Mouse (Mus musculus) gastrocnemius, adult 2 months (tissue): ENCODE results near the gene Gm2022. TPM values are rescaled to one million over a fixed set of nuclear protein-coding genes. Genes with fewer than 3 reads are reported as not detected.
"Not testable (repeated sequence)": the region's sequence is repeated elsewhere in the genome, so short reads cannot be mapped to it uniquely, and the experiment has no call there.

Source experiments
- DNase-seq: peaks from one replicate; pipeline ENCODE4 v3.0.0; 2022
- H3K27ac ChIP-seq: fragments of 200-600 bp; 2 replicates; pipeline ENCODE4 v1.8.1; 2022; ENCODE audit warnings: mild to moderate bottlenecking
- H3K4me3 ChIP-seq: fragments of 200-600 bp; 2 replicates; pipeline ENCODE4 v1.8.1; 2022; ENCODE audit warnings: mild to moderate bottlenecking, moderate library complexity
- intact Hi-C: fragments of 180-260 bp; cut with DNase I; formaldehyde crosslinking; loops from one replicate; pipeline ENCODE4 v1.15.1; 2025
- long read RNA-seq, 2 experiments: library from polyadenylated mRNA; stranded (forward); transcript quantifications; one replicate each; pipeline ENCODE4 v2.0.0; 2021
- total RNA-seq, 2 experiments: library from RNA; stranded (reverse); gene quantifications; 2 replicates each; pipeline ENCODE4 v1.2.3; 2021

Gm2022 gene
- total RNA-seq, result not detected
- long read RNA-seq, experiment 1, result 0 reads
- long read RNA-seq, experiment 2, result 0 reads

- H3K4me3 ChIP-seq, H3K27ac ChIP-seq, intact Hi-C loops, DNase-seq: not testable (repeated sequence)
Measured at GRCm38 (mm10) chr12:87895070-87895469, at the start of gene Gm2022. Gene Gm2022, plus strand, starts transcription at chr12:87895370.

DNA sequence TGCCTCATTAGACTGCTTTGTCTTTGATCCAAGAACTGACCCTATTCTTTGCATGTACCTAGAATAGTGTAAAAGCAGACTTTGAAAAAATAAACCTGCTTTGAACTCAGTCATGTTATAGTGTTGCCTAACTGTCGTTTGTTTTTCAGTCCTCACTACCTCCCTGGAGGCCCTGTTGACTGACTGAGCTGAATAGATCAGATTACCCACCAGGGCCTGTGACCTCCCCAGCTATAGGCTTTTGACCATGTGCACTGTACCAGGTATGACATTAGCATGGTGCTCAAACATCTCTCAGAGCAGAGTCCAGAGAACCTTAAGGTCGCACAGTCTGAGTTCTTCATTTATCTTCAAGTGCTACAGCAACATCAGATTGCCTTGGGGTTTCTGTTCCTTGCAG, 44.5 kb upstream of the Gm2022 start:
- DNase-seq, intact Hi-C loops, H3K27ac ChIP-seq, H3K4me3 ChIP-seq: not testable (repeated sequence)

GRCm38 (mm10) chr12:87856067-87856466, 39.1 kb upstream of the Gm2022 start:
- intact Hi-C loops, H3K4me3 ChIP-seq, DNase-seq, H3K27ac ChIP-seq: not testable (repeated sequence)

- H3K4me3 ChIP-seq, intact Hi-C loops, H3K27ac ChIP-seq: not testable (repeated sequence)
- peak; percentile 19 for DNase-seq
Measured at GRCm38 (mm10) chr12:87861740-87862692, 33.2 kb upstream of the Gm2022 start.

- intact Hi-C loops, H3K4me3 ChIP-seq, H3K27ac ChIP-seq: not testable (repeated sequence)
- peak; percentile 17 for DNase-seq
Measured at GRCm38 (mm10) chr12:87863638-87864037, 31.5 kb upstream of the Gm2022 start.

DNA sequence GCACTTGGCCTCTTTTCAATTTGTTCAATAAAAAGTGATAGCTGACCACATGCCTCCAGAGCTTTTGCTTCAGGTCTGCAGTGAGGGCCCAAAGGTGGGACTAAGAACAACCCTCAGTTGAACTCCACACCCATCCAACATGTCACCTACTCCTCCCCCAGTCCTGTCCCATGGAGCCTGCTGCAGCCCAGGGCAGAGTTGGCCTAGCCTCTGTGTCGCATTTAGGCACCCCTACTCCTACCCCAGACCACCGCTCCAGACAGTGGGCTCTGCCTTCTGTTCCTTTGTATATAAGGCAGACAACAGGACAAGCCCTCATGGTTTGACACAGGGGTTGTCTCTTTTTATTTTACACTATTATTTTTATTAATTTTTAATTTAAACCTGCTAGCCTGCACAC, 31.1 kb upstream of the Gm2022 start:
- H3K4me3 ChIP-seq, H3K27ac ChIP-seq, DNase-seq, intact Hi-C loops: not testable (repeated sequence)

GRCm38 (mm10) chr12:87873772-87874171, 21.4 kb upstream of the Gm2022 start, which contains the start of gene Gm2016:
Gene Gm2016, plus strand, starts transcription at chr12:87874072.
- intact Hi-C loops, result not testable (repeated sequence)

DNA sequence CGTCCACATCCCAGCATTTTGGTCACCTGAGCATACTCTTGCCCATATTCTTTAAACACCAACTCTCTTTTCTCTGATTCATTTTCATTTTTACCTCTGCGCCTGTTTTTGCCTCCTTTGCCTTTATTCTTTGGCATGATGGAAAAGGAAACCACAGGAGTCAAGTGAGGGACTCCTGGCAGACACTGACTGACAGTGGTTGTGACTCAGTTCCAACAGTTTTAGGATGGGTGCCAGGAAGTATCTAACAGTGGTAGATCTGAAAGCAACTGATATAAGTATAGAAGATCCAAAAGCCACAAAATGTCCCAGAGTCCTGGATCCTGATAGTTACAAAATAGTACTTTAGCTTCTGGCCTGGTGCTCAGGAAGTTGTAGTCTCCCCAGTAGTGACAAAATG, 24.6 kb downstream of the Gm2022 start, which contains the start of gene Gm2035:
Gm2035 (minus strand) TSS at position 137 of the 400 bp plus-strand sequence.
- intact Hi-C loops, H3K27ac ChIP-seq, H3K4me3 ChIP-seq: not testable (repeated sequence)

More at GRCm38 (mm10) chr12:87873772-87874171, 21.4 kb upstream of the Gm2022 start, which contains the start of gene Gm2016:
- H3K4me3 ChIP-seq, DNase-seq, H3K27ac ChIP-seq: not testable (repeated sequence)

More for the DNA sequence above, 24.6 kb downstream of the Gm2022 start, which contains the start of gene Gm2035:
- DNase-seq, result not testable (repeated sequence)

Other genes with a start within 250 kb of the Gm2022 start
- gene Gm21319, start 119.6 kb upstream of the Gm2022 start, total RNA-seq, result not detected
- not detected for gene Gm21936, start 99.9 kb upstream of the Gm2022 start, total RNA-seq
- gene BB287469, start 78.8 kb upstream of the Gm2022 start, total RNA-seq, result not detected
- gene Gm2001, start 53.0 kb upstream of the Gm2022 start, total RNA-seq, result not detected
- gene Gm2016, start 21.3 kb upstream of the Gm2022 start, total RNA-seq, result not detected
- not detected for gene Gm2035, start 24.5 kb downstream of the Gm2022 start, total RNA-seq
- not detected for gene Gm2042, start 58.7 kb downstream of the Gm2022 start, total RNA-seq
- gene Gm2075, start 116.5 kb downstream of the Gm2022 start, total RNA-seq, result not detected
- gene Gm6803, start 123.4 kb downstream of the Gm2022 start, total RNA-seq, result not detected
- gene Gm2056, start 131.6 kb downstream of the Gm2022 start, total RNA-seq, result not detected
- not detected for gene Gm16368, start 188.3 kb downstream of the Gm2022 start, total RNA-seq